Mouse (Mus musculus): ENCODE data around the gene Ceacam2.
"Not testable (repeated sequence)": the region's sequence is repeated elsewhere in the genome, so short reads cannot be mapped to it uniquely, and the experiment has no call there.

Gene Ceacam2

GRCm38 (mm10) chr7:25483133-25483735 lies 56.4 kb downstream of the Ceacam2 start:
- peak; percentile 40 for DNase-seq (ENCODE audit: low spot score)

GRCm38 (mm10) chr7:25480791-25481190 lies 58.9 kb downstream of the Ceacam2 start:
- not testable (repeated sequence) for DNase-seq (ENCODE audit: low spot score)

GRCm38 (mm10) chr7:25479440-25479839 lies 60.2 kb downstream of the Ceacam2 start:
- peak; percentile 61 for DNase-seq (ENCODE audit: low spot score)

- DNase-seq (ENCODE audit: low spot score) = not testable (repeated sequence)
Measured at GRCm38 (mm10) chr7:25477752-25478093, 61.9 kb downstream of the Ceacam2 start.

- DNase-seq (ENCODE audit: low spot score) = peak; percentile 87
Measured at GRCm38 (mm10) chr7:25477091-25477751, 62.4 kb downstream of the Ceacam2 start, which contains the start of gene Ceacam1. Gene Ceacam1 (minus strand): TSS chr7:25477603.

- not testable (repeated sequence) for DNase-seq (ENCODE audit: low spot score)
Measured at GRCm38 (mm10) chr7:25471821-25472220, 67.8 kb downstream of the Ceacam2 start.
